Mouse (Mus musculus) granulocyte monocyte progenitor cell, adult 5-6 weeks (primary cell): ENCODE results near the gene Dazap2. TPM values are rescaled to one million over a fixed set of nuclear protein-coding genes. Genes with fewer than 3 reads are reported as not detected.
"Not testable (repeated sequence)": the region's sequence is repeated elsewhere in the genome, so short reads cannot be mapped to it uniquely, and the experiment has no call there.

Experiments used
- ATAC-seq: replicated peaks from 2 replicates; pipeline ENCODE4 v1.8.0; 2016; ENCODE audit warnings: mild to moderate bottlenecking, moderate TSS enrichment, inconsistent platforms; ENCODE audit not compliant: poor library complexity, severe bottlenecking
- total RNA-seq, 2 experiments: library from RNA; stranded (forward) in 1 of 2; stranded (reverse) in 1 of 2; fragments of 200-712, 200-1000 nt in 1 of 2; fragments of >200 nt in 1 of 2; fragmentation: Nextera tagmentation in 1 of 2; gene quantifications; 2 replicates each; pipeline ENCODE4 v1.2.3; 2014 to 2017

Dazap2 gene
- total RNA-seq, 2 experiments from 2014 or later = 155 to 252 TPM

DNA sequence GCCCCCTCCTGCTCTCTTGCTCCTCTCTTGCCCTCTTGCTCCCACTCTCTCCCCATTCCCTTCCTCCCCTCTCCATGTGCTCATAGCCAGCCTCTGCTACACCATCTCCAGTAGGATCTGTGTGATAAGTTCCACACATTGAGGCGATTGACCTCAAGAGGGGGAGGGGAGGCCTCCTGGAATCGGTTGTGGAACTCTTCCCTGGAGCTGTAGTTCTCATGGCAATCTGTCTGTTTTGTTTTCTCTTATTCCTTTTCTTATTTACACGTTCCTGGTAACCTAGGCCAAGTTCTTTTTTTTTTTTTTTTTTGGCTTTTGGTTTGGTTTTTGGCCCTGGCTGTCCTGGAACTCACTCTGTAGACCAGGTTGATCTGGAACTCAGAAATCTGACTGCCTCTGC lies 13.5 kb upstream of the Dazap2 start:
- ATAC-seq = no peak

- ATAC-seq = not testable (repeated sequence)
Observed at GRCm38 (mm10) chr15:100606677-100607076, 8.5 kb upstream of the Dazap2 start.

DNA sequence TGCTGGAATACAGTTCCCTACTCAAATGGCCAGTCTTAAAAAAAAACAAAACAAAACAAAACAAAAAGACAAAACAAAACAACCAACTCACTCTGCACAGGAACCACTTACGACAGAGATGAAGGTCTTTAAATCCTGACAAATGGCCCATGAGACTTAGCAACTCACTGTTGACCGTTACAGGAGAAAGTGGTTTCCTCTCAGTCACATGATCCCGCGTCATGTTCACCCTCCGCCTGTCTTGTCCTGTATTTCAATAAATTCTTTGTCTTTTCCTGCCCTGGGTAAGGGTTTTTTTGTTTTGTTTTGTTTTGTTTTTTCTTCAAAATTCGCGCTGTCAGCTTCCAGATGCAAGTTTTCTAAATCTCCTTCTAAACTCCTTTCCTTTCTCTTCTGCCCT lies 3.2 kb upstream of the Dazap2 start:
- no peak for ATAC-seq

DNA sequence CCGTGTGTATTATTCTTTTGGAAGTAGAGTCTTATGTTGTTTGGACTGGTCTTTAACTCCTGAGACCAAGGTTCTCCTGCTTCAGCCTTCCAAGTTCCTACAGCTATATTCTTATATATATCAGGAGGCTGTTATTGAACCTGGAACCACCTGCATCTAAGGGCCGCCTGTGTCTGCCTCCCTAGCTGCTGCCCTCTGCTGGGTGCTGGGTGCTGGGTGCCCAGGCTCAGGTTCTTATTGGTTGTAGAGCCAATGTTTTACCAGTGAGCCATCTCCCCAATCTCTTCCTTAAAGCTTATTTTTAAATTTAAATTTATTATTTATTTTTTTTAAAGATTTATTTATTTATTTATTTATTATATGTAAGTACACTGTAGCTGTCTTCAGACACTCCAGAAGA lies 2.7 kb upstream of the Dazap2 start:
- ATAC-seq = no peak

- peak; percentile 36 for ATAC-seq
Observed at GRCm38 (mm10) chr15:100613584-100613983, 1.6 kb upstream of the Dazap2 start.

GRCm38 (mm10) chr15:100614218-100614995 lies 742 bp upstream of the Dazap2 start:
- ATAC-seq = peak; percentile 15

DNA sequence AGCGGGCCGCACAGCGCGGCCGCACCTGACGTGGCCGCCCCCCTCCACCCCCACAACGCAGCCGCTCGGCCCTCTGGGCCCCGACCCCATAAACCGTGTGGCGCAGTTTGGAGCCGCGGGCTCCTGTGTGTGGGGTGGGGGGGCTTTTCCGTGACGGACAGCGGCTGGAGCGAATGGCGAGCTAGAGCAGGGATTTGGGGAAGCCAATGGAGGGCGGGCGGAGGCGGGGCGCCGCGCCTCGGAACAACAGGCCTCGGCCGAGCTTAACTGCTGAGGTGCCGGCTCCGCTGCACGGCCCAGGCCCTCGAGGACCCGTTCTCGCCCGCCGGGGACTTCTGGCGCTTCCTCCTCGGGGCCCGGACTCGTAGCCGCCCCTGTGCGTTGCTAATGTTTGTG lies 674 bp downstream of the Dazap2 start:
- ATAC-seq = peak; percentile 48

GRCm38 (mm10) chr15:100616221-100616620 lies 1.1 kb downstream of the Dazap2 start:
- no peak for ATAC-seq

DNA sequence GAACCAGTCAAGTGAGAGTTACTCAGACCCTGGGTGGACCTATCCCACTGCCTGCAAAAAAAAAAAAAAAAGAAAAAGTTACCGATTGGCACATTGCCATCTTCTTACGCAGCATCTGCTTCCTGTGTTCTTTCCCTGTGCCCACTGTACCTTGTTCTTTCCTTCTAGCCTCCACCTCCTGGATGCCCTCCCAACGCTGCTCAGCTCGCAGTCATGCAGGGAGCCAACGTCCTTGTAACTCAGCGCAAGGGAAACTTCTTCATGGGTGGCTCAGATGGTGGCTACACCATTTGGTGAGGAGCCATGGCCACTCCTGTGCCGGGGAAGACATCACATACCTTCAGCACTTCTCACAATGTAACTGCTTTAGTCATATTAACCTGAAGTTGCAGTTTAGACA lies 4.1 kb downstream of the Dazap2 start:
- no peak for ATAC-seq

- ATAC-seq = 0 out of 2 replicates have a peak, but pooled peaks have one; percentile 3
Observed at GRCm38 (mm10) chr15:100621671-100622070, 6.5 kb downstream of the Dazap2 start.

DNA sequence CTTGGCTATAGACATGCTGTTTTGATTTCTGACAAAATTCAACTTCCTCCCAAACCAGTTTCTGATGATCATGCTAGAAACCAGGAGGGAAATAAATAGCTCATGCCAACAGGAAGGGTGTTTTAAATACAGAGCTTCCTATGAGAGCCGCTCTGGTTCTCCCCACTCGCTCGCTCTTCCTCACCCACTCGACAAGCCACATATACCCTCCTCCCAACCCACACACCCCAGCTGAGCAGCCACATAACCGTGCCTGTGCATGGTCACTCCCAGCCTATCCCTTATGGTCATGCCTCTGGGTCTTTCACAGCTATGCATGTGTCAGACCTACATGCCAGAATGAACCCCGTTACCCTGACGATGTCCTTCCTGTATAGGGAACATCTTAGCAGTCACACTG lies 7.0 kb downstream of the Dazap2 start:
- peak; percentile 77 for ATAC-seq

GRCm38 (mm10) chr15:100623754-100624153 lies 8.6 kb downstream of the Dazap2 start:
- no peak for ATAC-seq

- ATAC-seq = no peak
Observed at GRCm38 (mm10) chr15:100624435-100624834, 9.3 kb downstream of the Dazap2 start.

GRCm38 (mm10) chr15:100627287-100627686 lies 12.1 kb downstream of the Dazap2 start:
- no peak for ATAC-seq

DNA sequence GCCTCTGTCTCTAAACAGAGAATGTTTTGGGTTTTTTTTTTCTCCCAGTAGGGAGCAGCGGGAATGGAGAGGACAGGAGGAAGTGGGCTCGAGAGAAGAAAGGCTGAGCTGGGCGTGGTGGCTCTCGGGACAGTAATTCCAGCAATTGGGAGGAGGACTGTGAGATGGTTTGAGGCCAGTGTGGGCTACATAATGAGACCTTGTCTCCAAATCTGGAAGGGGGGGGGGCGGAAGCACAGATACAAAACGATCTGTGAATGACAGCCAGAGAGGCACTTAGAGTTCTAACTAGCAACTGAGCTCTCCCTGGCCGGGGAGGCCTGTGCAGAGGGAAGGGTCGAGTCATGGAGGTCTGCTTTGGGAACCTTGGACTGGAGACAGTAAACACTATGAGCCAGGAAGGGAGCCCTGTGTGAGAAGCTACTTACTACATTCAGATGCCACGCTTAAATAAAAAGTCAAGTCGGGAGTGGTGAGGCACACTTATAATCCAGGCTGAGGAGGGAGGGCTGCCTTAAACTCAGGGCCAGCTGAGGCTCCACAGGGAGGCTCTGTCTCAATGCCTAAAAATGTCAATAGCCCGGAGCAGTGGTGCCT lies 12.7 kb downstream of the Dazap2 start:
- ATAC-seq = no peak

- ATAC-seq = no peak
Observed at GRCm38 (mm10) chr15:100628797-100629196, 13.6 kb downstream of the Dazap2 start.

DNA sequence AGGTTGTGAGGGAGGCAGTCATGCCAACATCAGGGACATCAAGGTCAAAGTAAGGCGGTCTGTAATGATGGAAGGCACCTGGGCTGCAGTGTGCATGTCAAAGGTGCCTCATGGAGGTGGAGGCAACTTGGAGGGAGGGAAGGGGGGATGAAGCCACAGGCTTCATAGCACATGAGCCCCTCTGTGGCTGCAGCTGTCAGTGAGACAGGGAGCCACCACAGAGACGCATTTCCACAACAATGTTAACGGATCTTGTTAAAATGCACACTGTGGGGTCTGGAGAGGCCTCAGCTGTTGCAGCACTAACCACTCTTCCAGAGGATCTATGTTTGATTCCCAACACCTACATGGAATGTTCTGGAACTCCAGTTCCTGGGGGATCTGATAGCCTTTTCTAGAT lies 15.0 kb downstream of the Dazap2 start:
- no peak for ATAC-seq

DNA sequence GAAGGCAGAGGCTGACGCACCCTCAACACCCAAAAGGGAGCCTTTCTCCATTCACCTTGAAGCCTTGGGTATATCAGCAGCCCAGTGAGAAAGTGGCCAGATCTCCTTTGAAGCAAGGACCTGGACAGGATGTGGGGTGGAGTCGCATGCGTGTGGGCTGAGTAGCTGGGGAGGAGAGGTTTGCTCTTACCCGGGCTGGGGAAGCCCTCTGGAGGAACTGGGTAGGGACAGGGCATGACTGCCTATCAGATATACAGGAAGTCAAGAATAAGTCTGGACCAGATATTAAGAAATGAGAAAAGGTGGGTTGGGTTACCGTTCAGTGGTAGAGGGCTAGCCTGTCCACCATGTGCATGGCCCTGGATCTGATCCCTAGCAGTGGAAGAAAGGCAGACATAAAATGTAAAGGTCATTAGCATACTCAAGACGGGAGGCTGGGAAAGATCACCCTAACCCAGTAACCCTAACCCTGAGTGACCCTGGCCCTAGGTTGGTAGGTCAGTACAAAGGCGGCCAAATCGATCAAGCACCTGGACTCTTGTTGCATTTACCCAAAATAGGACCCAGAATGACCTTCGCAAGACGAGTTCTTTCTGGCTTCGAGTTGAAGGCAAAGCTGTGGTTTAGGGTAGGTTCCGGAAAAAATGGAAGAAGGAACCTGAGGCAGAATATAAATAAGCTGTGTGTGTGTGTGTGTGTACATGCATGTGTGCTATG lies 16.5 kb downstream of the Dazap2 start:
- ATAC-seq = peak; percentile 73

DNA sequence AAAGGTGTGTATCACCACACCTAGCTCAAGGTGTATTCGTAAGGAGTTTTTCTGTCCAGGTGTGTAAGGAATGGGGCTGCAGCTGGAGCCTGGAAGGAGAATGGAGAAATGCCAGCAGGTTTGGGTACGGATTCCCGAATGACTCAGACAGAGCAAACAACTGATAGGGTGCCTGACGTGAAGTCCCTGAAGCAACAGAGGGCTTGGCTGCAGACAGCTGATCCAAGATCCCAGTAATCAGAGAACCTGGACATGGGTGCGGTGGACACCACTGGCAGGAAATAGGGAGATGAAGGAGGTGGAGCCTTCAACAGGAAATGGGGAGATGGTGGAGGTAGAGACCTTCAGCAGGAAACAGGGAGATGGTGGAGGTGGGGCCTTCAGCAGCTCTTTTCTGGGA lies 17.2 kb downstream of the Dazap2 start:
- no peak for ATAC-seq

- no peak for ATAC-seq
Observed at GRCm38 (mm10) chr15:100633341-100633740, 18.2 kb downstream of the Dazap2 start.

DNA sequence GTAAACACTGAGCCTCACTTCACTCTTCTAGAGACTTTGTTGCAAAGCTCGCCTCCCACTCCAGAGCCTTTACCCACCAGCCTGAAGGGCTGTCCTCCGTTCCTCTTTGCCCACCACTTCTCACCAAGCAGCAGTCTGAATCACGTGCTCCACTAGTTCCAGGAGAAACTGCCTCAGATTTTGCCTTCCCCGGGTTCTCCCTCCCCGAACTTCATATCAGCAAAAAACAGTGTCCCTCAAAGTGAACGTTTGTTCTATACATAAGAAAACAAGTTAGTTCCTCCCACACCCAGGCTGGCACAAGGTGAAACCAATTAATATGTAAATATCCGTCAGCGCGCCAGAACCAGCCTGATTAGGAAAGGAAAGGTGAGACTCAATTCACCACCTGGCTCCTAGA lies 20.1 kb downstream of the Dazap2 start:
- 0 out of 2 replicates have a peak, but pooled peaks have one; percentile 23 for ATAC-seq
